Mouse (Mus musculus) heart, embryonic 15.5 days (tissue): Measurements from ENCODE around the gene Ric8a. TPM values are rescaled to one million over a fixed set of nuclear protein-coding genes. Genes with fewer than 3 reads are reported as not detected.

Source experiments
- ATAC-seq: fragments of 200-750 bp; cut with Nextera tagmentation; replicated peaks from 2 replicates; pipeline ENCODE4 v1.8.0; 2017; ENCODE audit warnings: low read depth, moderate TSS enrichment; ENCODE audit not compliant: insufficient number of reproducible peaks, insufficient read depth, low FRiP score
- H3K27ac ChIP-seq: fragments of 300-500 bp; sonication (generic); 2 replicates; pipeline ENCODE4 v1.5.1; 2015; ENCODE audit warnings: mild to moderate bottlenecking, inconsistent platforms
- H3K27me3 ChIP-seq: fragments of 300-500 bp; sonication (generic); 2 replicates; pipeline ENCODE4 v1.6.1; 2015; ENCODE audit warnings: inconsistent platforms
- H3K36me3 ChIP-seq: fragments of 300-500 bp; sonication (generic); 2 replicates; pipeline ENCODE4 v1.6.1; 2015; ENCODE audit warnings: mild to moderate bottlenecking, inconsistent platforms
- H3K4me1 ChIP-seq: fragments of 300-500 bp; sonication (generic); replicated peaks from 2 replicates; pipeline ENCODE4 v1.6.1; 2015; ENCODE audit warnings: inconsistent platforms
- H3K4me2 ChIP-seq: fragments of 300-500 bp; sonication (generic); 2 replicates; pipeline ENCODE4 v1.6.1; 2015; ENCODE audit warnings: inconsistent platforms, mild to moderate bottlenecking, moderate library complexity
- H3K4me3 ChIP-seq: fragments of 300-500 bp; sonication (generic); 2 replicates; pipeline ENCODE4 v1.5.1; 2015; ENCODE audit warnings: mild to moderate bottlenecking, inconsistent platforms
- H3K9ac ChIP-seq: fragments of 300-500 bp; sonication (generic); 2 replicates; pipeline ENCODE4 v1.6.1; 2015; ENCODE audit warnings: mild to moderate bottlenecking, inconsistent platforms
- H3K9me3 ChIP-seq: fragments of 300-500 bp; sonication (generic); replicated peaks from 2 replicates; pipeline ENCODE4 v1.6.1; 2016; ENCODE audit warnings: inconsistent platforms
- WGBS: fragments of 180-500 bp; shearing (Covaris S2); methylation state at CpG from one replicate; pipeline ENCODE4 v1.1.7; 2015; ENCODE audit warnings: mixed read lengths; 5-methylcytosine and 5-hydroxymethylcytosine counted together
- polyA plus RNA-seq: library from polyadenylated mRNA; unstranded; fragments of >200 nt; fragmentation: Nextera tagmentation; extraction: Ambion mirVana; gene quantifications from 2 replicates; pipeline ENCODE4 v1.2.1, GENCODE M21; 2015

Gene Ric8a
- polyA plus RNA-seq, 1 experiment from 2014 or later = 36.0 TPM

- no peak within 1 kb of the TSS for H3K4me2 ChIP-seq
- 49% methylated on average over 20 of the region's 20 CpGs for WGBS
Observed at GRCm38 (mm10) chr7:140834968-140835757, 21.6 kb upstream of the Ric8a start, which contains the start of gene Urah. Urah (plus strand) TSS chr7:140835018.

GRCm38 (mm10) chr7:140835758-140836087 lies 21.0 kb upstream of the Ric8a start:
- WGBS = 90% methylated on average over 2 of the region's 2 CpGs
- Histone ChIP-seq H3K27me3 (peaks cover 44% of the 10 kb centered on the region), H3K4me1 (no peaks in the 10 kb centered on the region), H3K9ac (no peak overlapping the region), H3K27ac (no peak overlapping the region), H3K9me3 (no peaks in the 10 kb centered on the region), H3K4me2 (no peak overlapping the region), H3K36me3 (no peaks in the 10 kb centered on the region), H3K4me3 (no peak overlapping the region)
- ATAC-seq = no peak

More at GRCm38 (mm10) chr7:140834968-140835757, 21.6 kb upstream of the Ric8a start, which contains the start of gene Urah:
- H3K36me3 ChIP-seq = no peaks in the 10 kb centered on the region
- no peak within 1 kb of the TSS for H3K9ac ChIP-seq
- H3K4me3 ChIP-seq = no peak within 1 kb of the TSS
- peaks cover 39% of the 10 kb centered on the region for H3K27me3 ChIP-seq
- H3K27ac ChIP-seq = no peak within 1 kb of the TSS
- H3K4me1 ChIP-seq = no peaks in the 10 kb centered on the region
- H3K9me3 ChIP-seq = no peaks in the 10 kb centered on the region
- ATAC-seq = no peak

- H3K27ac ChIP-seq = no peak overlapping the region
- WGBS = 67% methylated on average over 9 of the region's 9 CpGs
- no peaks in the 10 kb centered on the region for H3K9me3 ChIP-seq
- H3K27me3 ChIP-seq = peaks cover 52% of the 10 kb centered on the region
- H3K4me2 ChIP-seq = no peak overlapping the region
- H3K4me3 ChIP-seq = no peak overlapping the region
- ATAC-seq = no peak
- no peaks in the 10 kb centered on the region for H3K36me3 ChIP-seq
- H3K9ac ChIP-seq = no peak overlapping the region
- no peaks in the 10 kb centered on the region for H3K4me1 ChIP-seq
Observed at GRCm38 (mm10) chr7:140836243-140837115, 20.3 kb upstream of the Ric8a start.

GRCm38 (mm10) chr7:140839556-140839955 lies 17.2 kb upstream of the Ric8a start:
- WGBS = 55% methylated on average over 5 of the region's 5 CpGs

GRCm38 (mm10) chr7:140840750-140841735 lies 15.7 kb upstream of the Ric8a start:
- no peak overlapping the region for H3K4me2 ChIP-seq
- 35% methylated on average over 19 of the region's 19 CpGs for WGBS
- H3K9me3 ChIP-seq = no peaks in the 10 kb centered on the region
- H3K4me3 ChIP-seq = no peak overlapping the region
- ATAC-seq = no peak
- H3K36me3 ChIP-seq = no peaks in the 10 kb centered on the region
- no peak overlapping the region for H3K9ac ChIP-seq
- H3K27ac ChIP-seq = no peak overlapping the region
- peaks cover 5% of the 10 kb centered on the region; the same call in 1 of the 2 replicates for H3K4me1 ChIP-seq
- H3K27me3 ChIP-seq = peaks cover 77% of the 10 kb centered on the region

More at GRCm38 (mm10) chr7:140839556-140839955, 17.2 kb upstream of the Ric8a start:
- H3K27me3 ChIP-seq = peaks cover 83% of the 10 kb centered on the region
- no peak for ATAC-seq
- no peaks in the 10 kb centered on the region for H3K4me1 ChIP-seq
- H3K4me3 ChIP-seq = no peak overlapping the region
- H3K9me3 ChIP-seq = no peaks in the 10 kb centered on the region
- no peak overlapping the region for H3K4me2 ChIP-seq
- H3K9ac ChIP-seq = no peak overlapping the region
- no peak overlapping the region for H3K27ac ChIP-seq
- no peaks in the 10 kb centered on the region for H3K36me3 ChIP-seq

- peaks cover 12% of the 10 kb centered on the region for H3K4me1 ChIP-seq
- H3K9ac ChIP-seq = no peak overlapping the region
- peaks cover 59% of the 10 kb centered on the region for H3K27me3 ChIP-seq
- no peak overlapping the region for H3K4me2 ChIP-seq
- ATAC-seq = no peak
- H3K4me3 ChIP-seq = no peak overlapping the region
- no peaks in the 10 kb centered on the region for H3K36me3 ChIP-seq
- H3K27ac ChIP-seq = no peak overlapping the region
- WGBS = 69% methylated on average over 7 of the region's 7 CpGs
- H3K9me3 ChIP-seq = no peaks in the 10 kb centered on the region
Observed at GRCm38 (mm10) chr7:140843806-140844205, 13.0 kb upstream of the Ric8a start.

- WGBS = 27% methylated on average over 14 of the region's 14 CpGs
- peak; percentile 63 for ATAC-seq
Observed at GRCm38 (mm10) chr7:140844905-140845665, 11.7 kb upstream of the Ric8a start, which contains the start of gene Scgb1c1. Scgb1c1 (plus strand) TSS chr7:140845547.

GRCm38 (mm10) chr7:140845683-140846082 lies 11.1 kb upstream of the Ric8a start:
- Histone ChIP-seq H3K36me3 (no peaks in the 10 kb centered on the region), H3K9ac (no peak overlapping the region), H3K4me3 (no peak overlapping the region), H3K27me3 (peaks cover 40% of the 10 kb centered on the region), H3K27ac (no peak overlapping the region), H3K4me1 (peaks cover 12% of the 10 kb centered on the region), H3K9me3 (no peaks in the 10 kb centered on the region), H3K4me2 (no peak overlapping the region)
- 59% methylated on average over 4 of the region's 4 CpGs for WGBS
- ATAC-seq = no peak

More at GRCm38 (mm10) chr7:140844905-140845665, 11.7 kb upstream of the Ric8a start, which contains the start of gene Scgb1c1:
- no peak within 1 kb of the TSS for H3K4me2 ChIP-seq
- no peak within 1 kb of the TSS for H3K9ac ChIP-seq
- H3K4me3 ChIP-seq = no peak within 1 kb of the TSS
- peaks cover 12% of the 10 kb centered on the region for H3K4me1 ChIP-seq
- H3K36me3 ChIP-seq = no peaks in the 10 kb centered on the region
- no peak within 1 kb of the TSS for H3K27ac ChIP-seq
- no peaks in the 10 kb centered on the region for H3K9me3 ChIP-seq
- peaks cover 46% of the 10 kb centered on the region for H3K27me3 ChIP-seq

GRCm38 (mm10) chr7:140846676-140847075 lies 10.1 kb upstream of the Ric8a start:
- H3K36me3 ChIP-seq = peaks cover 3% of the 10 kb centered on the region
- no peak overlapping the region for H3K4me2 ChIP-seq
- WGBS = 82% methylated on average over 10 of the region's 10 CpGs
- H3K4me1 ChIP-seq = peaks cover 12% of the 10 kb centered on the region
- H3K4me3 ChIP-seq = no peak overlapping the region
- H3K27ac ChIP-seq = no peak overlapping the region
- no peak overlapping the region for H3K9ac ChIP-seq
- H3K27me3 ChIP-seq = peaks cover 30% of the 10 kb centered on the region
- H3K9me3 ChIP-seq = no peaks in the 10 kb centered on the region
- no peak for ATAC-seq
